Mouse (Mus musculus) B cell, adult 2 months (primary cell): ENCODE data around the gene Scube3.
A peak's percentile ranks its signal among the peaks of the same experiment; 100 is the strongest.

ENCODE experiments used
- DNase-seq, 2 experiments: peaks; one replicate each; pipeline ENCODE4 v3.0.0; 2022

Gene Scube3

GRCm38 (mm10) chr17:28223561-28224391 is 81.8 kb downstream of the Scube3 start:
- DNase-seq: peak; percentile 96 to 97
